Mouse (Mus musculus) stomach, postnatal 0 days (tissue): ENCODE data around the gene Alcam. TPM values are rescaled to one million over a fixed set of nuclear protein-coding genes. Genes with fewer than 3 reads are reported as not detected.

Source experiments
- ATAC-seq: fragments of 200-750 bp; cut with Nextera tagmentation; 2 replicates; pipeline ENCODE4 v1.8.0; 2017; ENCODE audit not compliant: low FRiP score, low TSS enrichment
- DNase-seq: peaks from one replicate; pipeline ENCODE4 v3.0.0-alpha.2; 2016; ENCODE audit warnings: low spot score
- H3K27ac ChIP-seq: fragments of 300-500 bp; sonication (generic); replicated peaks from 2 replicates; pipeline ENCODE4 v1.5.1; 2014; ENCODE audit warnings: mild to moderate bottlenecking, control low read depth
- H3K27me3 ChIP-seq: fragments of 300-500 bp; sonication (generic); 2 replicates; pipeline ENCODE4 v1.6.1; 2014; ENCODE audit warnings: low read length; ENCODE audit not compliant: control insufficient read depth, insufficient read depth
- H3K36me3 ChIP-seq: fragments of 300-500 bp; sonication (generic); 2 replicates; pipeline ENCODE4 v1.6.1; 2014; ENCODE audit warnings: low read length, mixed read lengths; ENCODE audit not compliant: control insufficient read depth, insufficient read depth
- H3K4me1 ChIP-seq: fragments of 300-500 bp; sonication (generic); replicated peaks from 2 replicates; pipeline ENCODE4 v1.6.1; 2014; ENCODE audit warnings: antibody characterized with exemption; ENCODE audit not compliant: control insufficient read depth, insufficient read depth
- H3K4me2 ChIP-seq: fragments of 300-500 bp; sonication (generic); replicated peaks from 2 replicates; pipeline ENCODE4 v1.6.1; 2014; ENCODE audit warnings: low read depth, mild to moderate bottlenecking, control low read depth, moderate library complexity
- H3K4me3 ChIP-seq: fragments of 300-500 bp; sonication (generic); 2 replicates; pipeline ENCODE4 v1.5.1; 2014; ENCODE audit warnings: low read depth, low read length, control low read depth
- H3K9ac ChIP-seq: fragments of 300-500 bp; sonication (generic); 2 replicates; pipeline ENCODE4 v1.6.1; 2014; ENCODE audit warnings: mild to moderate bottlenecking, low read length, control low read depth, mixed read lengths
- H3K9me3 ChIP-seq: fragments of 300-500 bp; sonication (generic); 2 replicates; pipeline ENCODE4 v1.6.1; 2016; ENCODE audit warnings: low read length; ENCODE audit not compliant: control insufficient read depth
- CTCF ChIP-seq: IDR thresholded peaks from 2 replicates; pipeline ENCODE4 v1.5.1; 2016; ENCODE audit warnings: antibody characterized with exemption, low read depth, mild to moderate bottlenecking, moderate library complexity
- EP300 ChIP-seq: optimal IDR thresholded peaks from 2 replicates; pipeline ENCODE3; 2016; ENCODE audit warnings: antibody characterized with exemption
- WGBS: fragments of 180-500 bp; shearing (Covaris S2); extraction: QIAGEN DNeasy Blood & Tissue Kit; methylation state at CpG from one replicate; pipeline ENCODE4 v1.1.7; 2014; 5-methylcytosine and 5-hydroxymethylcytosine counted together
- polyA plus RNA-seq: library from polyadenylated mRNA; unstranded; fragments of >200 nt; fragmentation: Nextera tagmentation; extraction: Ambion mirVana; gene quantifications from 2 replicates; pipeline ENCODE4 v1.2.1, GENCODE M21; 2015

The Alcam gene
- polyA plus RNA-seq, 1 experiment from 2014 or later: 20.4 TPM

- H3K9me3 ChIP-seq: no peaks in the 10 kb centered on the region
- no peaks in the 10 kb centered on the region for H3K4me1 ChIP-seq
- H3K27me3 ChIP-seq: no peaks in the 10 kb centered on the region
- H3K36me3 ChIP-seq: no peaks in the 10 kb centered on the region
- TF ChIP-seq CTCF (no peak), EP300 (no peak)
- no peak overlapping the region for H3K9ac ChIP-seq
- whole genome bisulfite sequencing: 60% methylated on average over 4 of the region's 4 CpGs
- no peak overlapping the region for H3K27ac ChIP-seq
- no peak overlapping the region for H3K4me2 ChIP-seq
- H3K4me3 ChIP-seq: no peak overlapping the region
- DNase-seq (no peak), ATAC-seq (no peak)
Observed at GRCm38 (mm10) chr16:52222896-52223295, 231.0 kb downstream of the Alcam start.

GRCm38 (mm10) chr16:52219069-52219468 is 234.8 kb downstream of the Alcam start:
- TF ChIP-seq EP300: no peak
- TF ChIP-seq CTCF: peak; percentile 77
- DNase-seq (peak; percentile 43), ATAC-seq (no peak)
- H3K4me1 ChIP-seq: no peaks in the 10 kb centered on the region
- H3K36me3 ChIP-seq: no peaks in the 10 kb centered on the region
- 13% methylated on average over 2 of the region's 2 CpGs for WGBS
- no peak overlapping the region for H3K4me2 ChIP-seq
- no peaks in the 10 kb centered on the region for H3K9me3 ChIP-seq
- no peaks in the 10 kb centered on the region for H3K27me3 ChIP-seq
- H3K9ac ChIP-seq: no peak overlapping the region
- no peak overlapping the region for H3K27ac ChIP-seq
- H3K4me3 ChIP-seq: no peak overlapping the region

GRCm38 (mm10) chr16:52210844-52211606 is 242.8 kb downstream of the Alcam start:
- Histone ChIP-seq H3K9ac (no peak overlapping the region), H3K9me3 (no peaks in the 10 kb centered on the region), H3K4me3 (no peak overlapping the region), H3K27ac (no peak overlapping the region), H3K27me3 (no peaks in the 10 kb centered on the region), H3K4me2 (no peak overlapping the region), H3K4me1 (no peaks in the 10 kb centered on the region), H3K36me3 (no peaks in the 10 kb centered on the region)
- DNase-seq (no peak), ATAC-seq (no peak)
- WGBS: 68% methylated on average over 8 of the region's 8 CpGs
- no peak for TF ChIP-seq EP300
- TF ChIP-seq CTCF: peak; percentile 27; the same call in 1 of the 2 replicates

- ATAC-seq: no peak
- no peak for DNase-seq
- no peaks in the 10 kb centered on the region for H3K9me3 ChIP-seq
- H3K4me2 ChIP-seq: no peak overlapping the region
- WGBS: 88% methylated on average over 7 of the region's 7 CpGs
- H3K36me3 ChIP-seq: peaks cover 13% of the 10 kb centered on the region; the same call in 1 of the 2 replicates
- H3K9ac ChIP-seq: no peak overlapping the region
- no peak overlapping the region for H3K4me3 ChIP-seq
- no peak overlapping the region for H3K27ac ChIP-seq
- no peaks in the 10 kb centered on the region for H3K4me1 ChIP-seq
- H3K27me3 ChIP-seq: no peaks in the 10 kb centered on the region
- no peak for TF ChIP-seq CTCF
- TF ChIP-seq EP300: no peak
Observed at GRCm38 (mm10) chr16:52200107-52200506, 253.8 kb downstream of the Alcam start.
